Mouse (Mus musculus): ENCODE measurements at regions not wholly inside any gene's neighbourhood (a gene's known extent, or its start where the extent isn't known, plus 50 kb on each side); places are given as distances from the start of the nearest gene placed in this dataset.

DNA sequence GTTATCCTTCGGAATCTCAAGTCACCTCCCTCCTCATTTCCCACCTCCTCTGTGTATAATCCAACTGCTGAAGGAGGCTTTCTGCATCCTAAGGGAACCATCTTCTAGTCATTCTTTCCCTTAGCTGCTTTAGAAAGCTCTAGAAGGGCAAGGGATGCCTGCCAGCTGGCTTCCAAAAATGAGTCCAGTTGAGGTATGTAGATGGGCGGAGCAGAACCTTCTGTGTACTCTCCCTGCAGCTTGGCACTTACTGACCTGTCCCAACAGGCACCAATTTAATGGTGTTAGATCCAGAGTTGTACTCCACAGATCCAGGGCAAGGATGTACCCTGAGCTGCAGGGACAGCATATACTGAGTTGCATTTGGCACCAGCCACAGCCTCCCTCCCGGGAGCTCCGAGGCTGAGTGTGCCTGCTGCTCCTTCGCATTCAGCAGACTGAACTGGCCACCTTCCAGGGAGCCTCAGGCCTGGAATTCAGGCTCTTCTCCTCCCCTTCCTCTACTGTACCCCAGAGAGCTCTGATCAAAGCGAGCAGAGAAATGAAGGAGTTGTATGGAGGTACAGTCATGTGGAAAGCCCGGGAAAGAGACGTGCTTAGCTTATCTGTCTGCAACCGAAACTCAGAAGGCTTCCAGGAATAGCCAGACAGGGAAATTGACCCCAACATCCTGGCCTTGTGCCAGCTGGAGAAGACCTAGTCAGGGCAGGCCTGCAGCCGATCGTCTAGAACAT is 177.4 kb upstream of the Ncam1 start:
- TF ChIP-seq POLR2A (IDR thresholded peaks at IDR 0.05; ENCODE audit: low read depth, low read length): no peak
- TF ChIP-seq NELFE (IDR thresholded peaks at IDR 0.05; ENCODE audit: low read depth, low read length): no peak
- TF ChIP-seq CTCF (conservative IDR thresholded peaks at IDR 0.05 in 1 of 2, IDR thresholded peaks at IDR 0.05 in 1 of 2; ENCODE audit: low read depth in 2 of 2, low read length in 2 of 2): no peak
- no peak for TF ChIP-seq MAX (IDR thresholded peaks at IDR 0.05; ENCODE audit: low read length)
- TF ChIP-seq HCFC1 (IDR thresholded peaks at IDR 0.05; ENCODE audit: low read depth, low read length): no peak

Data from CH12.LX (cell line).